In genomic region chr15:101247155-101247498, GRCm38 (mm10) we compare ENCODE assay signal across 9 mouse cellular contexts. TPM values are rescaled to one million over a fixed set of nuclear protein-coding genes. Genes with fewer than 3 reads are reported as not detected.
DNase-seq lines count a peak whose midpoint lies in the region; ATAC-seq and TF ChIP-seq lines count a peak whose summit lies in the region.
"Had no signal": no experiment of that assay in that cellular context is flagged by ENCODE, and none has a peak within 500 bp of the region (broad histone marks: within the 10 kb centered on the region; RNA-seq: fewer than 3 reads in every experiment).

No protein-coding gene starts in this region.

- no peak for TF ChIP-seq POLR2A in cerebellum, adult 2 months (IDR thresholded peaks at IDR 0.05; ENCODE audit: borderline replicate concordance, insufficient read depth, low read length)

- H3K27ac ChIP-seq in cerebellum, adult 2 months (ENCODE audit: insufficient read depth, low read length), result peak overlapping the region; percentile 11; the same call in 1 of the 2 replicates
- H3K27ac ChIP-seq in liver, embryonic 12.5 days, result peak overlapping the region; percentile 31; the same call in 1 of the 2 replicates

- ATAC-seq in liver, embryonic 12.5 days, result no peak

- H3K4me2 ChIP-seq in liver, embryonic 12.5 days, result 0 out of 2 replicates have a peak overlapping the region, but pooled peaks have one; percentile 66

- WGBS in cerebellum, adult 2 months, result 100% methylated on average over 1 of the region's 1 CpGs
- WGBS in liver, embryonic 12.5 days (ENCODE audit: insufficient replicate concordance), result 69% methylated on average over 1 of the region's 1 CpGs

- H3K27me3 ChIP-seq in cerebellum, adult 2 months (ENCODE audit: control insufficient read depth, insufficient read depth, low read length), result no peaks in the 10 kb centered on the region
- H3K27me3 ChIP-seq in liver, embryonic 12.5 days (replicated peaks), result peaks cover 15% of the 10 kb centered on the region

- peaks cover 5% of the 10 kb centered on the region; the same call in 1 of the 2 replicates for H3K4me1 ChIP-seq in cerebellum, adult 2 months (ENCODE audit: control insufficient read depth, insufficient read depth, low read length)
- H3K4me1 ChIP-seq in liver, embryonic 12.5 days, result peaks cover 23% of the 10 kb centered on the region

- H3K36me3 ChIP-seq in liver, embryonic 12.5 days, result no peaks in the 10 kb centered on the region

- no peaks in the 10 kb centered on the region for H3K9me3 ChIP-seq in liver, embryonic 12.5 days (replicated peaks)

- DNase-seq in cerebellum, adult 2 months, result no peak
- DNase-seq in cerebellum, postnatal 14 days, result no peak
- peak; percentile 41 for DNase-seq in thymus, postnatal 0 days (ENCODE audit: low spot score)
- DNase-seq in thymus, postnatal 10 days (ENCODE audit: low spot score in 2 of 2), result no peak
- no peak for DNase-seq in layer of hippocampus, adult 18-20 months (ENCODE audit: low spot score in 2 of 2)
- DNase-seq in kidney, adult 9 months, result no peak
- DNase-seq in adrenal gland, postnatal 4 days (ENCODE audit: low spot score in 2 of 2), result no peak

- H3K9ac ChIP-seq in liver, embryonic 12.5 days, result peak overlapping the region; percentile 54; the same call in 1 of the 2 replicates

- no peak for TF ChIP-seq CTCF in cerebellum, adult 2 months (IDR thresholded peaks at IDR 0.05; ENCODE audit: borderline replicate concordance, insufficient read depth, low read depth, low read length)

- H3K4me3 ChIP-seq in cerebellum, adult 2 months (replicated peaks; ENCODE audit: insufficient read depth, low read depth, low read length), result no peak overlapping the region
- no peak overlapping the region for H3K4me3 ChIP-seq in liver, embryonic 12.5 days

RNA-seq across cellular contexts. Expression of gene Nr4a1, which starts 6.9 kb away (rescaled TPM):
- 13.1 and 16.4 TPM in 2 replicates for polyA plus RNA-seq in cerebellum, adult 2 months (2012; rRNA removed)
- polyA plus RNA-seq in thymus, postnatal 0 days (2015; fragmentation: Nextera tagmentation; extraction: Ambion mirVana), result 24.4 and 27.4 TPM in 2 replicates
- polyA plus RNA-seq in liver, embryonic 12.5 days (2016; fragmentation: Nextera tagmentation; extraction: Ambion mirVana), result 0.83 and 1.0 TPM in 2 replicates
- total RNA-seq in layer of hippocampus, adult 18-20 months (2021), result 100 to 1,000 TPM in 1 of 2 experiments, 10 to 100 TPM in 1; 87.1 to 105 TPM
- total RNA-seq in adrenal gland, postnatal 4 days (2021), result 10 to 100 TPM; 64.5 to 79.0 TPM

RNA-seq across cellular contexts. Expression of gene Grasp, which starts 23.1 kb away (rescaled TPM):
- 5.0 and 5.3 TPM in 2 replicates for polyA plus RNA-seq in cerebellum, adult 2 months (2012; rRNA removed)
- polyA plus RNA-seq in thymus, postnatal 0 days (2015; fragmentation: Nextera tagmentation; extraction: Ambion mirVana), result 1.2 TPM in 2 replicates
- polyA plus RNA-seq in liver, embryonic 12.5 days (2016; fragmentation: Nextera tagmentation; extraction: Ambion mirVana), result 0.81 and 1.3 TPM in 2 replicates
- 10 to 100 TPM; 75.9 to 86.7 TPM for total RNA-seq in layer of hippocampus, adult 18-20 months (2021)
- total RNA-seq in adrenal gland, postnatal 4 days (2021), result 10 to 100 TPM; 18.6 to 20.3 TPM

RNA-seq across cellular contexts. Expression of gene Atg101, which starts 36.9 kb away (rescaled TPM):
- 46.8 and 49.6 TPM in 2 replicates for polyA plus RNA-seq in cerebellum, adult 2 months (2012; rRNA removed)
- 95.1 and 103 TPM in 2 replicates for polyA plus RNA-seq in thymus, postnatal 0 days (2015; fragmentation: Nextera tagmentation; extraction: Ambion mirVana)
- polyA plus RNA-seq in liver, embryonic 12.5 days (2016; fragmentation: Nextera tagmentation; extraction: Ambion mirVana), result 31.5 and 31.7 TPM in 2 replicates
- 10 to 100 TPM; 53.2 to 57.5 TPM for total RNA-seq in layer of hippocampus, adult 18-20 months (2021)
- total RNA-seq in adrenal gland, postnatal 4 days (2021), result 10 to 100 TPM; 37.8 to 38.9 TPM

RNA-seq across cellular contexts. Expression of gene 6030408B16Rik, which starts 45.9 kb away (rescaled TPM):
- 0.15 and 0.27 TPM in 2 replicates for polyA plus RNA-seq in cerebellum, adult 2 months (2012; rRNA removed)
- polyA plus RNA-seq in thymus, postnatal 0 days (2015; fragmentation: Nextera tagmentation; extraction: Ambion mirVana), result 0.22 and 0.40 TPM in 2 replicates
- 0.17 and 0.19 TPM in 2 replicates for polyA plus RNA-seq in liver, embryonic 12.5 days (2016; fragmentation: Nextera tagmentation; extraction: Ambion mirVana)
- under 1 TPM; 0.27 to 0.66 TPM for total RNA-seq in layer of hippocampus, adult 18-20 months (2021)
- 1 to 10 TPM; 2.6 to 3.4 TPM for total RNA-seq in adrenal gland, postnatal 4 days (2021)
- polyA plus RNA-seq: erythroblast, embryonic 14.5 days had no signal
